Mouse (Mus musculus) kidney, embryonic 15.5 days (tissue): Measurements from ENCODE around the gene Mboat1. TPM values are rescaled to one million over a fixed set of nuclear protein-coding genes. Genes with fewer than 3 reads are reported as not detected.
A peak's percentile ranks its signal among the peaks of the same experiment; 100 is the strongest.

Experiments
- ATAC-seq: fragments of 200-750 bp; cut with Nextera tagmentation; replicated peaks from 2 replicates; pipeline ENCODE4 v1.8.0; 2017; ENCODE audit warnings: moderate TSS enrichment; ENCODE audit not compliant: low FRiP score
- H3K27ac ChIP-seq: fragments of 300-500 bp; sonication (generic); 2 replicates; pipeline ENCODE4 v1.5.1; 2015; ENCODE audit warnings: mild to moderate bottlenecking, inconsistent platforms
- H3K27me3 ChIP-seq: fragments of 300-500 bp; sonication (generic); 2 replicates; pipeline ENCODE4 v1.6.1; 2015; ENCODE audit warnings: inconsistent platforms
- H3K36me3 ChIP-seq: fragments of 300-500 bp; sonication (generic); 2 replicates; pipeline ENCODE4 v1.6.1; 2015; ENCODE audit warnings: inconsistent platforms
- H3K4me1 ChIP-seq: fragments of 300-500 bp; sonication (generic); 2 replicates; pipeline ENCODE4 v1.6.1; 2015; ENCODE audit warnings: inconsistent platforms
- H3K4me2 ChIP-seq: fragments of 300-500 bp; sonication (generic); 2 replicates; pipeline ENCODE4 v1.6.1; 2015; ENCODE audit warnings: moderate library complexity, mild to moderate bottlenecking, inconsistent platforms
- H3K4me3 ChIP-seq: fragments of 300-500 bp; sonication (generic); replicated peaks from 2 replicates; pipeline ENCODE4 v1.5.1; 2015; ENCODE audit warnings: mild to moderate bottlenecking, inconsistent platforms
- H3K9ac ChIP-seq: fragments of 300-500 bp; sonication (generic); 2 replicates; pipeline ENCODE4 v1.6.1; 2015; ENCODE audit warnings: mild to moderate bottlenecking, inconsistent platforms
- H3K9me3 ChIP-seq: fragments of 300-500 bp; sonication (generic); replicated peaks from 2 replicates; pipeline ENCODE4 v1.6.1; 2016; ENCODE audit warnings: inconsistent platforms
- WGBS: fragments of 180-500 bp; shearing (Covaris S2); methylation state at CpG from one replicate; pipeline ENCODE4 v1.1.7; 2015; ENCODE audit warnings: mixed read lengths; 5-methylcytosine and 5-hydroxymethylcytosine counted together
- polyA plus RNA-seq: library from polyadenylated mRNA; unstranded; fragments of >200 nt; fragmentation: Nextera tagmentation; extraction: Ambion mirVana; gene quantifications from 2 replicates; pipeline ENCODE4 v1.2.1, GENCODE M21; 2015

The Mboat1 gene
- polyA plus RNA-seq, 1 experiment from 2014 or later, result 26.2 TPM

DNA sequence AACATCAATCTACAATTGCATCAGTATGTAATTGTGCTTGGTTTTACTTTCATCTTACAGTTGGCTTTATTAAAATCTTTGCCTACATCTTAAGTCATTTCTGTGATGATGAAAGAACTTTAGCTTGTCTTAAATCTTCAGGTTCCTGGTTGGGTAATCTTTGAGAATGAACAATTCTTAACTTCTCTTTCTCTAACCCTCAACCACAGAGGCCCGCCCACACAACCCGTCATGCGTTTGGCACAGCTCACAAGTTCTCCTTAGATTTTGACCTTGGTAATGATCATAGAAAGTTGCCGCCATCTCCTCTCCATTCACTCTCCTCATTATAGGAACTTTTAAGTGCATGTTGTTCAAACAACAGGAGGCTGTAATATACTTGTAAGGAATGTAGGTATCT, 18.0 kb downstream of the Mboat1 start:
- 82% methylated on average over 4 of the region's 4 CpGs for WGBS
- no peaks in the 10 kb centered on the region for H3K36me3 ChIP-seq

GRCm38 (mm10) chr13:30159626-30160025, 23.3 kb downstream of the Mboat1 start:
- Histone ChIP-seq H3K27me3 (no peaks in the 10 kb centered on the region), H3K36me3 (no peaks in the 10 kb centered on the region), H3K4me2 (no peak overlapping the region), H3K27ac (peak overlapping the region; percentile 84), H3K9ac (no peak overlapping the region), H3K4me1 (peaks cover 11% of the 10 kb centered on the region), H3K9me3 (no peaks in the 10 kb centered on the region), H3K4me3 (no peak overlapping the region)
- 55% methylated on average over 4 of the region's 4 CpGs for WGBS
- ATAC-seq, result peak; percentile 82; the same call in 1 of the 2 replicates

More for the DNA sequence above, 18.0 kb downstream of the Mboat1 start:
- H3K4me2 ChIP-seq, result no peak overlapping the region
- no peaks in the 10 kb centered on the region for H3K27me3 ChIP-seq
- no peak overlapping the region for H3K27ac ChIP-seq
- H3K9ac ChIP-seq, result no peak overlapping the region
- H3K4me1 ChIP-seq, result peaks cover 2% of the 10 kb centered on the region; the same call in 1 of the 2 replicates
- H3K4me3 ChIP-seq, result no peak overlapping the region
- ATAC-seq, result no peak
- no peaks in the 10 kb centered on the region for H3K9me3 ChIP-seq

GRCm38 (mm10) chr13:30163521-30163920, 27.2 kb downstream of the Mboat1 start:
- Histone ChIP-seq H3K4me2 (no peak overlapping the region), H3K36me3 (no peaks in the 10 kb centered on the region), H3K27ac (no peak overlapping the region), H3K4me1 (peaks cover 9% of the 10 kb centered on the region), H3K27me3 (no peaks in the 10 kb centered on the region), H3K9ac (no peak overlapping the region), H3K4me3 (no peak overlapping the region), H3K9me3 (no peaks in the 10 kb centered on the region)
- ATAC-seq, result no peak
- WGBS, result 100% methylated on average over 2 of the region's 2 CpGs

DNA sequence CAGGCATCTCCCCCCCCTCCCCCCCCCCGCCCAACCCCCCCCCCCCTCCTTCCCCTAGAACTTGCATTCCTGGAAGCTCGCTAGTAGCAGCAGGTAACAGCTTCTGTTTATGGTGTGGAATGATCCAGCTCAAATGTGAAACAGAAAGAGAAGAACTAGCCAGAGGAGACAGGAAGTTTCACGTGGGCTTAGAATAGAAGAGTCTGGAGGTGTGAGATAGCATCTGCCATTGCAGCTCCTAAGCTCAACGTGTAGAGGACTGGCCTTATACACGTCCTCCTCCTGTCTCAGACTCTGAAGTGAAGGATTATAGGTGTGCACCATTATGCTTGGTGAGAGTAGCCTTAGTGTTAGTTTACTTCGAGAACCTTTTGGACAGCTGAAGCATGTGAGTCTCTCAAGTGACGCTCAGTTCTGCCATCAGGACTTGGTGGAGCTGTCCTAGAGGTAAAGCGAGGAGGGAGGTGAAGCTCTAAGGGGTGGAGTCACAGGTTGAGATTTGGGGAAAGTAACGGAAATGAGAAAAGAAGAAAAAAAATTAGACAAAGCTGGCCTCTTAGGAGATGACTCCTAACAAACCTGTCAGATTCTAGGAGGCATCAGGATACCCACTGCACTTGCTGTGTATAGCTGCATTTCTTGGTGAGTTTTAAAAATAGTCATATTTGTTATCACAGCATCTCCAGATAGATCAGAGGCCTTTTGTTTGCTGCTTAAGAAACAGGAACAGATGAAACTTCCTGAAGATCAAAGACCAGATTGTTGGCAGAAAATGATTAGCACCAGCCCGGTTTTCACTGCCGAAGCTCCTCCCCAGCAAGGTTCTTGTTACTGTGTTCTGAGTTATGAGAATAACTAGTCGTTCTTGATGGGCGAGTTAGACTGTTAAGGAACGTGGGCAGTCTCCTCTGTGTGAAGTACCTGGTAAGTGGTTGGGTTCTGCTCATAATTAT, 30.1 kb downstream of the Mboat1 start:
- Histone ChIP-seq H3K27ac (no peak overlapping the region), H3K9me3 (no peaks in the 10 kb centered on the region), H3K9ac (no peak overlapping the region), H3K4me2 (no peak overlapping the region), H3K36me3 (no peaks in the 10 kb centered on the region), H3K27me3 (no peaks in the 10 kb centered on the region), H3K4me1 (no peaks in the 10 kb centered on the region), H3K4me3 (no peak overlapping the region)
- WGBS, result 68% methylated on average over 14 of the region's 14 CpGs
- no peak for ATAC-seq

DNA sequence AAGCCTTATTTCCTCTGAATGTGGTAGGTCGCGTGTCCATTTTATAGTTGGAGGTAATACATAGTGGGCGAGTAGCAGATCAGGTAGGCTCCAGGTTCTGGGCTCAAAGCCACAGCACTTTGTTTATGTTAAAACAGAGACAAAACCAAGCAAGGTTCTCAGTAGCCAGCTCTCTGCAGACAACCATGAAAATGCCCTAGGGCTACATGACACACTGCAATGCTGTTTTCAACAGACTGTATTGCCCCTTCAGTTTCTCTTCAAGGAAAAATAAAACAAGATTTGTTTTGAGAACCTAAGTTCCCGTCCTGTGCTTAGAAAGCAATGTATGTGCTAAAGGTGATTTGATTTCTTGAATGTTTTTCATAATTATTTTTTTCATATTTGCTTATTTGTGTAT, 31.2 kb downstream of the Mboat1 start:
- no peak overlapping the region for H3K4me2 ChIP-seq
- ATAC-seq, result no peak
- H3K4me1 ChIP-seq, result no peaks in the 10 kb centered on the region
- H3K36me3 ChIP-seq, result no peaks in the 10 kb centered on the region
- no peak overlapping the region for H3K27ac ChIP-seq
- WGBS, result 74% methylated on average over 4 of the region's 4 CpGs
- H3K9ac ChIP-seq, result no peak overlapping the region
- no peaks in the 10 kb centered on the region for H3K27me3 ChIP-seq
- no peaks in the 10 kb centered on the region for H3K9me3 ChIP-seq
- no peak overlapping the region for H3K4me3 ChIP-seq

DNA sequence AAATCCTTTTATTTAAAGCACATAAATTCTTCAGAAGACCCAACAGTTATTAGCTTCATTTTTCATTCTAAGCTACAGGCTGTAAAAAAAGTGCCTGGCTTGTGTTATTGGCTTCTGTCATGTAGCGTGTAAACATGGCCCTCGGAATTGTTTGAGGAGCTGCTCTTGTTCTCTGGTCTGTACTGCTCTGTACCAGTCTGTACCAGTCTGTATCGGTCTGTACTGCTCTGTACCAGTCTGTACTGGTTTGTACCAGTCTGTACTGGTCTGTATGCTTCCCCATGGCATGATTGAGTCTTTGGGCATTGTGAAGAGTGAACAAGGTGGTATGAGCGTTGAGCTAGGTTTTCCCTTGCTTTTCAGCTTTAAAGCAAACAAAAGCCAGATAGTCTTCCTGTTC, 32.5 kb downstream of the Mboat1 start:
- no peak for ATAC-seq
- H3K4me1 ChIP-seq, result no peaks in the 10 kb centered on the region
- 81% methylated on average over 4 of the region's 4 CpGs for WGBS
- no peak overlapping the region for H3K9ac ChIP-seq
- H3K9me3 ChIP-seq, result no peaks in the 10 kb centered on the region
- no peaks in the 10 kb centered on the region for H3K36me3 ChIP-seq
- 0 out of 2 replicates have a peak overlapping the region, but pooled peaks have one; percentile 13 for H3K27ac ChIP-seq
- H3K27me3 ChIP-seq, result no peaks in the 10 kb centered on the region
- H3K4me3 ChIP-seq, result no peak overlapping the region
- no peak overlapping the region for H3K4me2 ChIP-seq

DNA sequence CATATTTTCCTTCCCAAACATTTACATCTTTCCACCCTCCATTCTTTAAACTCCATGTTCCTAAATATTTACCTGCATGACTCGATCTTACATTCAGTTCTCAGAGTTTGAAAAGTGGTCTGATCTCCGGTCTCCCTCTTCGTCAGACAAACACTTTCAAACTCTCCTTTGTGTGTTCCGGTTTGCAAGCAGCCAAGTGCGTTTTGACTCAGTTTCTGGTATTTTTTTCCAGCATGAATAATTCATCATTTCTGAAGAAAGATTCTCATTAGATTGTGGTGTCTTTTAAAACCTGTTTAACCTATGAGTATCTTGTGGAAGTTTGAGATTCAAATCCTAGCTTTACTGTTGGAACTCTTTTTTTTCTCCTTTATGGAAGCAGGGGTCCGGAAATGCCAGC, 33.8 kb downstream of the Mboat1 start:
- 80% methylated on average over 6 of the region's 6 CpGs for WGBS
- Histone ChIP-seq H3K4me2 (no peak overlapping the region), H3K36me3 (no peaks in the 10 kb centered on the region), H3K27me3 (no peaks in the 10 kb centered on the region), H3K4me1 (0 out of 2 replicates have a peak, but pooled peaks cover 2% of the 10 kb centered on the region), H3K4me3 (no peak overlapping the region), H3K9me3 (no peaks in the 10 kb centered on the region), H3K9ac (no peak overlapping the region), H3K27ac (no peak overlapping the region)
- ATAC-seq, result no peak

- H3K36me3 ChIP-seq, result no peaks in the 10 kb centered on the region
- no peak overlapping the region for H3K27ac ChIP-seq
- H3K4me1 ChIP-seq, result 0 out of 2 replicates have a peak, but pooled peaks cover 6% of the 10 kb centered on the region
- no peak overlapping the region for H3K4me3 ChIP-seq
- no peaks in the 10 kb centered on the region for H3K9me3 ChIP-seq
- WGBS, result 68% methylated on average over 4 of the region's 4 CpGs
- ATAC-seq, result no peak
- H3K27me3 ChIP-seq, result no peaks in the 10 kb centered on the region
- H3K4me2 ChIP-seq, result no peak overlapping the region
- no peak overlapping the region for H3K9ac ChIP-seq
These were observed 38.3 kb downstream of the Mboat1 start for GRCm38 (mm10) chr13:30174586-30174985.

DNA sequence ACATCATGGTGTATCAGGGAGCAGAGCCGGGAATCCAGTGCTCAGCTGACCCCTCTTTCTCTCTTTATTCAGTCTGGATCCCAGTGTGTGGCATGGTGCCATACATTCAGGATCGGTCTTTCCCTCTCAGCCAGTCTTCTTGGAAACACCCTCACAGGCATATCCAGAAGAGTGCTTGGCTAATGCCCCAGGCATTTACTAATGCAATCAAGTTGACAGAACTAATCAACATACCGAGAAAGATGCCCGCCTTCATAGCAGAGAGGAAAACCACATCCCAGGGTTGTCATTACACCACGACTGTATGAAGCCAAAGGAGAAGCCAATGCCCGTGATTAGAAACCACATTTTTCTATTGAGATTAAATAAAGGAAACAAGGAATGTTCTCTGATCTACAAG, 41.1 kb downstream of the Mboat1 start:
- Histone ChIP-seq H3K4me3 (no peak overlapping the region), H3K9ac (no peak overlapping the region), H3K27ac (no peak overlapping the region), H3K9me3 (no peaks in the 10 kb centered on the region), H3K4me1 (0 out of 2 replicates have a peak, but pooled peaks cover 6% of the 10 kb centered on the region), H3K4me2 (no peak overlapping the region), H3K36me3 (no peaks in the 10 kb centered on the region), H3K27me3 (no peaks in the 10 kb centered on the region)
- no peak for ATAC-seq
- WGBS, result 87% methylated on average over 6 of the region's 6 CpGs

- WGBS, result 56% methylated on average over 6 of the region's 6 CpGs
- peaks cover 11% of the 10 kb centered on the region; the same call in 1 of the 2 replicates for H3K4me1 ChIP-seq
These were observed 49.3 kb downstream of the Mboat1 start for GRCm38 (mm10) chr13:30185549-30185948.

DNA sequence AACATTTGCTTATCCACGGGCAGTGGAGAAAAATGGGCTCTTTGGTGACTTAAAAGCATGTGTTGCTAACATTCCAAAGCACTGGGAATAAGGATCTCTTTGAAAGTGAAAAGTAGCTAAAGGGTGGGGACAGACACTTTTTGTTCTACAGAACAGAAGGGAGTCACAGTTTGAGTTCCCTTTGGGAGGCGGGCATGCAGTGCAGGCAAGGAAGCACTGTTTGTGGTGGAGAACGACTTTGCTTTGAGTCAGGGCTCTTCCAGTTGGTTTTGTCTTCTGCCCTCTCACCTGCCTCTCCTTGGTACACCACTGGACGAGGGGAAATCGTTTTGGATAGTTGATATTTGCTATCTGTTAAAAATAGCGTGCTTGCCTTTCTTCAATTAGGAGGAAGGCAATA, 49.7 kb downstream of the Mboat1 start:
- no peaks in the 10 kb centered on the region for H3K36me3 ChIP-seq
- H3K4me2 ChIP-seq, result no peak overlapping the region
- H3K4me1 ChIP-seq, result peaks cover 11% of the 10 kb centered on the region; the same call in 1 of the 2 replicates
- H3K9me3 ChIP-seq, result no peaks in the 10 kb centered on the region
- no peak for ATAC-seq
- no peak overlapping the region for H3K9ac ChIP-seq
- H3K4me3 ChIP-seq, result no peak overlapping the region
- H3K27me3 ChIP-seq, result no peaks in the 10 kb centered on the region
- peak overlapping the region; percentile 11; the same call in 1 of the 2 replicates for H3K27ac ChIP-seq
- 37% methylated on average over 6 of the region's 6 CpGs for WGBS

More at GRCm38 (mm10) chr13:30185549-30185948, 49.3 kb downstream of the Mboat1 start:
- Histone ChIP-seq H3K4me3 (no peak overlapping the region), H3K27ac (no peak overlapping the region; the same call in 1 of the 2 replicates), H3K9ac (no peak overlapping the region), H3K36me3 (no peaks in the 10 kb centered on the region), H3K4me2 (no peak overlapping the region), H3K27me3 (no peaks in the 10 kb centered on the region), H3K9me3 (no peaks in the 10 kb centered on the region)
- ATAC-seq, result no peak

DNA sequence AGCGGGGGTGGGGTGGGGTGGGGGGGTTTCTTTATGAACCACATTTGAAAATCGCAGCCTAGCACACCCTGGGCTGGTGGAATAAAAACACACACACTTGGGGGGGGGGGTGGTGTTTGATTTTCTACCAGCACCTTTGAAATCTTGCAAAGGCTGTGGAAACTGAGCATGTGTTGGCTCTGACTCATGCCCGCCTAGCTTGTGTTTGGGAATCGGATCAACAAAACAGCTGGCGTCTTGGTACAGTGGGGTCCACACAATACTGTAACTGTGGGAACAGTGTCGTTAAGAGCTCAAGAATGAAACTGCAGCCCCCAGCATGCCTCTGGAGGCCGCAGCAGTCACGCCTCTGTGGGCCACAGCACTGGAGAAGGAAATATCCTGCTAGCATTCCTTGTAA, 50.2 kb downstream of the Mboat1 start:
- H3K4me2 ChIP-seq, result no peak overlapping the region
- H3K4me1 ChIP-seq, result peaks cover 11% of the 10 kb centered on the region; the same call in 1 of the 2 replicates
- no peak overlapping the region for H3K27ac ChIP-seq
- no peak overlapping the region for H3K9ac ChIP-seq
- H3K9me3 ChIP-seq, result no peaks in the 10 kb centered on the region
- 64% methylated on average over 8 of the region's 8 CpGs for WGBS
- H3K36me3 ChIP-seq, result no peaks in the 10 kb centered on the region
- no peaks in the 10 kb centered on the region for H3K27me3 ChIP-seq
- H3K4me3 ChIP-seq, result no peak overlapping the region
- ATAC-seq, result peak; percentile 66; the same call in 1 of the 2 replicates
